Mouse (Mus musculus): ENCODE data around the gene Fscn2.
"Not testable (repeated sequence)": the region's sequence is repeated elsewhere in the genome, so short reads cannot be mapped to it uniquely, and the experiment has no call there.

Gene Fscn2

DNA sequence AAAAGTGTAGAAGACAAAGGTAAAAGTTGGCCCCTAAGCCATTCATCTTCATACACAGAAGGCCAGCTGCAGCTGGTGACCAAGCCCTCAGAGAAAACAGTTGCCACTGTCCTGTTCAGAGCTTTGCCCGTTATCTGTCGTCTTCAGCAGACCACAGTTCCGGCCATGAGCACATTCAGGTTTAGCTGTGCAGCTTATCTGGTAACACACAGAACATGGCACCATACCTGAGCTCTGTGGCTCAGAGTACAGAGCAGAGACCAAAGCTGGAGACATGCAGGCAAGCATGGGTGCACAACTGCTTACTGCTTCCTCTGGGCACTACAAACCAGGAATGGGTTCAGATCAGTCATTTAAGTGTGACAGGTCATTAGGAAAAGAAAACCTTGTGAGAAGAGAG is 44.5 kb downstream of the Fscn2 start:
- DNase-seq = peak; percentile 74

DNA sequence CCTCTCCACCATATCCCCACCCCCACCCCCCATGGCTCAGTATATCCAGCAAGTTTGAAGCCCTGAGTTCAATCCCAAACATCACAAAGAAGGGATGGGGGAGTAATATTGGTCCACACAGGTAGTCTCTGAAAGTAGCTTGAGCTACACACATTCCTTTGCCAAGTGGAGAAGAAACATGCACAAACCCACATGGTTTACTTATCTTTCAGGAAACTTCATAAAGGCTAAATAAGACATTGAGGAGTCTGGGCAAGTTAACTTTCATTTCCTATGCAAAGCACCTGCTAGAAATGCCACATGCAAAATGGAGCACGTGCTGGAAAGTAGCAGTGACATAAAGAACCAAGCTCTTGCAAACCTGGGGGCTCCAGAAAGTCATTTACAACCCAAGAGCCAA is 45.1 kb downstream of the Fscn2 start:
- no peak for DNase-seq

DNA sequence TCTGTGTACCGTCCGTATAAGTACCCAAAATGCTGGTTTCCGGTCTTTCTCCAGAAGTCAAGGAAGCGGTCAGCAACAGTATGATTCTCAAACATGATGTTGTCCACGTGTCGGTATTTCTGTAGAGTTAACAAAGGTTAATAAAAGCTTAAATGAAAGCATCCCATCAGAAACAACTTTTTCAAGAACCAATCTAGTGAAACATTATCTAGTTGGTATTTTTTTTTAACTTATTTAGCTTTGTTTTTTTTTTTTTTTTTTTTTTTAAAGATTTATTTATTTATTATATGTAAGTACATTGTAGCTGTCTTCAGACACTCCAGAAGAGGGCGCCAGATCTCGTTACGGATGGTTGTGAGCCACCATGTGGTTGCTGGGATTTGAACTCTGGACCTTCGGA is 52.3 kb downstream of the Fscn2 start:
- not testable (repeated sequence) for DNase-seq
